Mouse (Mus musculus) left cerebral cortex, postnatal 36 days (tissue): ENCODE data around the gene Mrap2. TPM values are rescaled to one million over a fixed set of nuclear protein-coding genes. Genes with fewer than 3 reads are reported as not detected.

Source experiments
- DNase-seq, 2 experiments: peaks; one replicate each; pipeline ENCODE4 v3.0.0; 2021 to 2022; ENCODE audit warnings: low spot score in 2 of 2, mixed read lengths in 1 of 2
- intact Hi-C: fragments of 180-260 bp; cut with DNase I; formaldehyde crosslinking; loops from one replicate; pipeline ENCODE4 v1.15.1; 2025
- total RNA-seq, 2 experiments: library from RNA; stranded (reverse); gene quantifications; 2 replicates each; pipeline ENCODE4 v1.2.3; 2021

The Mrap2 gene
- total RNA-seq, 2 experiments from 2014 or later: 4.1 to 4.3 TPM

DNA sequence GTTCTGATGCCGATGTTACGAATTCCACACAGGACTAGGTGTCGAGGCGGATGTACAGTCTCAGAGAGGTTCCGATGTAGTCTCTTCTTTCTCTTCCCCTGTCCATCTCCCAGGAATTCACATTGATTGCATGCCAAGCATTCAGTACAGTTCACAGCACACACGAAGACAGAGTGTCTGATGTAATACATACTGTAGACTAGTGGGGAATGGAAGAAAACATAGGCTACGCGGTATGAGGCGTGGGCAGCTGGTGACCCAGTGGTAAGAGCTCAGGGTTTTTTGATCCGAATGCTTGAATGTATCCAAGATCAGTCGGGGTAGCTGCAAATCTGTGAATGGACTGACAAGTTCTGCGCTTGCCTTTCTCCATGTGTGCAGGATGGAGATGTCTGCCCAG, 25.0 kb downstream of the Mrap2 start:
- intact Hi-C loops: no loop called here
- no peak for DNase-seq

GRCm38 (mm10) chr9:87170891-87171290, 26.8 kb downstream of the Mrap2 start:
- no peak for DNase-seq
- intact Hi-C loops: no loop called here

GRCm38 (mm10) chr9:87171517-87171916, 27.4 kb downstream of the Mrap2 start:
- no peak for DNase-seq
- intact Hi-C loops: no loop called here

DNA sequence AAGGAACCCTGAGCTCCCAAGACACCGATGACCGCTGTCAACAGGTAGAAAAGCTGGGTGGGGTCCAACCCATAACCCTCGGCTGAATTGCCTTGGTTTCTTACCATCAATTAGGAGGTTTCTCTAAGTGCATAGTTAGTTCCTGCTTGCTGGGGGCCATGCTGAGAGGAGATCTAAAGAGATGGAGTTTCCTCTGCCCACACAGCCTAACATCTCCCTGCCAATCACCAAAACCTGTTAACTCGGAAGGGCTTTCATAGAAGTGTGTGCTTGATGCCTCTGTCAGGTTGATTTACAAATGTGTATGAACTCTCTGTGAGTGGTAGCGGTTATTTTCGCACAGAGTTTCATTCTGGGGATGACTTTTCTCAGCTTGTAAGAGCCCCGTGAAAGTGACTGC, 34.4 kb downstream of the Mrap2 start:
- DNase-seq: no peak
- intact Hi-C loops: no loop called here

GRCm38 (mm10) chr9:87182231-87182630, 38.1 kb downstream of the Mrap2 start:
- intact Hi-C loops: no loop called here
- DNase-seq: no peak

DNA sequence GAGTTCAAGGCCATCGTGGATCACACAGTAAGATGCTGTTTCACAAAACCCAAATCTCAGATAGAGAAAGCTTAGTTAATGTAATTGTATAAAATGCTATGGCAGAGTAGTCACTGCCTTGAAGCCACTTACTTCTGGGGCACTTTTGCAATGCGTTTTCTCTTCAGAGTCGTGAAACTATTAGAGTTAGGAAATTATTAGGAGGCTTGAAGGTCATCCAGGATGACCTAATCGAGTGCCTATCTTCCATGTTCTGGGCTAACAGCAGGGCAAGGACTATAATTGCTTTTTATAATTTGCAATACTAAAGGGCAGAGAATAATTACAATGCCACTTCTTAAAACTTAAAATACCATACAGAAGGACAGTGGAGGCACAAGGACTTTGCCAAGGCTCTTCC, 43.2 kb downstream of the Mrap2 start:
- no peak for DNase-seq
- intact Hi-C loops: no loop called here

DNA sequence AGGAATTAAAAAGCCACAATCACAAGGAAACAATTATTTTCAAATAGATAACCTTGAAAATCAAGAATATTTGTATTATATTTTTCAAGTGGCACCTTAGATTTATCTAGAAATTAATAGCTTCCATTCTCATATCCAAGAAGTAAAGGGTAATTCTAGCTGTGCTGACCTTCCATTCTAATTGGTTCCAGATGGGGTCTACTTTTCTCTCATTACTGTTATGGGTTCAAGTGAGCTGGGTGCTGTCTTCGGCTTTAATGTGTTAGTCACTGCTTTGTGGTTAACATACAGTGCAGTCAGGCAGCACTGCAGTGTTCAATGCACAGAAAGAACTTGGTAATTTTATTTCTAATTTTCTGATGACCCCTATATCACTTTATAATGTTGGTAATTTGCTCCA, 49.6 kb downstream of the Mrap2 start:
- no peak for DNase-seq
- intact Hi-C loops: no loop called here

DNA sequence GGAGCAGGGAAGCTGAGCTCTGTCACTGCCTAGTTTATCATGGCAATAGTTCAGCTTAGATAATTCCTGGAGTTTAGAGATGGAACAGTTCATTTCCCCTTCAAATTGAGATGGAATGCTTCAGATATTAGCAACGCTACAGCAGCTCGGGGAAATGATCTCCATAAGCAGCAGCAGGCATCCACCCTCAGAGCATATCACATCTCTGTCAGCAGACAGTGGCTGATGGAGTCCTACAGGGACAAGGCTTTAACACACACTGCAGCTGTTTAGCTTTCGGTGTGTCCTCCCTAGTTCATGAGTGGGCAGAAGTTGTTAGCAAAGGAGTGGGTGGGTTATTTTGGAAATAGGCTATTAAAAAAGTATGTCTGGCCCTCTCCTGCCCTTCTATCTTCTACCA, 53.2 kb downstream of the Mrap2 start:
- intact Hi-C loops: no loop called here
- no peak for DNase-seq

- no peak for DNase-seq
- intact Hi-C loops: no loop called here
Observed at GRCm38 (mm10) chr9:87198036-87198435, 53.9 kb downstream of the Mrap2 start.

DNA sequence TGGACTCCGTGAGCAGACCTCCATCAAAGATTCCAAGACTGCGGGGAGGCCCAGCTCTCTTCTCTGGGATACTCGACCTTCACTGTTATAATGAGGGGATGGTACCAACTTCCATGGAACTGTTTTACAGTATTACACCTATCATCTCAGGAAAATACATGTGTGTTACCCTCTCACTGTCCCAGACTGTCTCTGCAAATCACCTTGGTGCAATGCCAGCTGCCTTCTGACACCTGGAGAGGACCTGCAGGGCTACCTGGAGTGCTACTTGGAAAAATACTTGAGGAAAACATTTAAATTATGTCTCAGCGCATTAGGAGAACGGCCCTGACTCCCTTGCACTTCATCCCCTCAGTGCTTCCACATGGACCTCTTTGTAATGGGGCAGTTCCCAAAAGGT, 56.3 kb downstream of the Mrap2 start:
- intact Hi-C loops: no loop called here
- DNase-seq: no peak

DNA sequence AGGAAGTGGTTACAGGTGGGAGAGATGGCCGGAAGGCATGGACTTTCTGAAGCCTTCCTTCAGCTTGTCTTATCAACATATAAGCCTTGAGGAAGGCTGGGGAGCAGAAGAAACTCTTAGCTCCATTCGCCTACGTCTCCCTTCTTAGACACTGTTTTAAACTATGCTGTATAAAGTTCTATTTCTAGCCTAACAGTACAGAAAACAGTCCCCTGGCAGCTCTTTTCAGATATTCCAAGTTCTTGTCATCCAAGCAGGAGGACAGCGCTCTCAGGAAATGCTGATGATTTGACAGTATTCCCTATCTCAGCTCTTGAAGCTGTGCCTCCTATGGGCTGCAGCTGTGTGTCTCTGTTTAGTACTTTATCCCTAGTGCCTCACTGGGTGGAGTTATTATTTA, 56.8 kb downstream of the Mrap2 start:
- intact Hi-C loops: no loop called here
- no peak for DNase-seq

DNA sequence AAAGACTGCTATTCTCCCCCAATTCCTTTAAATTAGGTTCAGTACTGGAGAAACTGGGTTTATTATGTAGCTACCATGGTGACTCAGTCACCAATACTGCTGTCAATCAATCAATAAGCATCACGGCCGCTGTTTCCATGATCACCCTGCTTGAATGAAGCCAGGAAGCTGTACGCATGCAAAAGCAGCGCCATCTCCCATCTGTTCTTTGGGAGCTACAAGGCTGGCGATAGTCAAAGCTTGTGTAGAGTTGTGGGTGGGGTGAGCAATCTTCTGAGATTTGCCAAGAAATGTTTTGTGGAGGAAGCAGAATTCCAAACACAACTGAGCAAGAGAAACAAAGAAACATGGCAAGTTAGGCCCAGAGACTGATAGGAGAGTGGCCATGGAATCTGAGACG, 58.3 kb downstream of the Mrap2 start:
- intact Hi-C loops: no loop called here
- no peak for DNase-seq

DNA sequence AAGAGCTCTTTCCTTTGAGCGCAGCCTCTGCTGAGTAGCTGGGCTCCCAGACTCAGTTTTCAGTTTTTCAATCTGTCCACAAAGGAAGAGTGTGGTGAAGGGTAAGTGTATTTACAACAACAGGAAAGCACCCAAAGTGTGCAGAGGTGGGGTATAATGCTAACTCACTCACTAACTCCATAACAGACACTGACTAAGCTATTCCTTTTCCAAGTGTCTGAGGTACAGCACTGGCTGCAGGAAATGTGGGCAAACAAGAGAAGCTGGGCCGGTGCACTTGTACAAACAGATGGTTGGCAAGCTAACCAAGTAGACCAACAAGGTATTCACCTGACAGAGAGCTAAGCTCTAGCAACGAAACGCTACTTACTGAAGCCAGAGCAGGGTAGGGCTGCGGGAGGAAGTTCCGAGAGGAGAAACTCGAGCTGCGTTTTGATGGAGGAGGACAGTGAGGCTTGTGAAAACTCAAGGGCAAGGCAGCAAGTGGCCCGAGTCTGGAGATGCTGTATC, 66.8 kb downstream of the Mrap2 start:
- DNase-seq: no peak
- intact Hi-C loops: no loop called here

DNA sequence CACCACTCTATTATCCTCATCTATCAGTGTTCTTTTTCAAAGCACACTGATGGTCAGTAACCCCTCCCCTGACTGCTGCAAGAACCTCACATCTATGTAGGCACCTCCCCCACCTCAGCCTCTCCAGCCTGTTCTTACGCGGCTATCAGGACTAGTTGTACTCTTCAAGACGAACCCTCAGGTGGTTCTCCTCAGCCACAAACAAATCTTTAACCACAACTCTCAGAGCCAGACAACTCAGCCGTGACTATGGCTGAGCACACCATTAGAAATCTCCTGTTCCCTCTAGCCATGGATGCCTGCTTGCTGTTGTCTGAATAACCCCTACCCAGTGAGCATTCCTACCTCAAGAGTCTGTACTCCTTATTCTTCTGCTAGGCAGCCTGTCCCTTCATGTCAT, 69.1 kb downstream of the Mrap2 start:
- intact Hi-C loops: no loop called here
- no peak for DNase-seq

Other genes starting within 250 kb of the Mrap2 start
- gene Ripply2, start 128.8 kb upstream of the Mrap2 start, total RNA-seq: 1 to 10 TPM; 9.0 TPM
- 10 to 100 TPM; 35.0 to 43.2 TPM for gene Cyb5r4, start 122.3 kb upstream of the Mrap2 start, total RNA-seq
- 10 to 100 TPM in 1 of 2 experiments, 1 to 10 TPM in 1; 6.9 to 11.9 TPM for gene Cep162, start 111.2 kb downstream of the Mrap2 start, total RNA-seq